Mouse (Mus musculus): ENCODE results near the gene Adamts13. TPM values are rescaled to one million over a fixed set of nuclear protein-coding genes. Genes with fewer than 3 reads are reported as not detected.
A peak's percentile ranks its signal among the peaks of the same experiment; 100 is the strongest.

Gene Adamts13
- total and polyA plus RNA-seq, 2 experiments from 2014 or later = 0.93 TPM; not detected in 1

GRCm38 (mm10) chr2:26967262-26967661 lies 6.0 kb upstream of the Adamts13 start:
- H3K9ac ChIP-seq = no peak overlapping the region
- TF ChIP-seq CTCF (IDR thresholded peaks at IDR 0.05; ENCODE audit: low read depth) = 0 out of 2 replicates have a peak, but pooled peaks have one; percentile 10
- no peak overlapping the region for H3K4me3 ChIP-seq (ENCODE audit: low read depth, low read length)
- no peaks in the 10 kb centered on the region for H3K27me3 ChIP-seq (ENCODE audit: insufficient read depth, low read length)
- no peak overlapping the region for H3K4me2 ChIP-seq (ENCODE audit: low read depth)
- no peaks in the 10 kb centered on the region for H3K9me3 ChIP-seq (ENCODE audit: low read length)
- 80% methylated on average over 2 of the region's 2 CpGs for WGBS
- DNase-seq (no peak), ATAC-seq (no peak)
- no peaks in the 10 kb centered on the region for H3K36me3 ChIP-seq (ENCODE audit: insufficient read depth)
- no peak overlapping the region for H3K27ac ChIP-seq (ENCODE audit: low read depth, low read length)
- peaks cover 6% of the 10 kb centered on the region; the same call in 1 of the 2 replicates for H3K4me1 ChIP-seq (ENCODE audit: insufficient read depth)

- H3K4me2 ChIP-seq (ENCODE audit: low read depth) = no peak overlapping the region
- H3K4me1 ChIP-seq (ENCODE audit: insufficient read depth) = no peaks in the 10 kb centered on the region
- H3K4me3 ChIP-seq (ENCODE audit: low read depth, low read length) = no peak overlapping the region
- H3K27ac ChIP-seq (ENCODE audit: low read depth, low read length) = no peak overlapping the region
- DNase-seq (no peak), ATAC-seq (no peak)
- TF ChIP-seq CTCF (IDR thresholded peaks at IDR 0.05; ENCODE audit: low read depth) = no peak
- 70% methylated on average over 4 of the region's 4 CpGs for WGBS
- no peaks in the 10 kb centered on the region for H3K9me3 ChIP-seq (ENCODE audit: low read length)
- H3K9ac ChIP-seq = no peak overlapping the region
- H3K36me3 ChIP-seq (ENCODE audit: insufficient read depth) = no peaks in the 10 kb centered on the region
- no peaks in the 10 kb centered on the region for H3K27me3 ChIP-seq (ENCODE audit: insufficient read depth, low read length)
Measured at GRCm38 (mm10) chr2:26973960-26974359, 744 bp downstream of the Adamts13 start.

GRCm38 (mm10) chr2:26980361-26980760 lies 7.1 kb downstream of the Adamts13 start:
- Histone ChIP-seq H3K4me2 (ENCODE audit: low read depth) (no peak overlapping the region), H3K27me3 (ENCODE audit: insufficient read depth, low read length) (no peaks in the 10 kb centered on the region), H3K4me1 (ENCODE audit: insufficient read depth) (no peaks in the 10 kb centered on the region), H3K9me3 (ENCODE audit: low read length) (no peaks in the 10 kb centered on the region), H3K36me3 (ENCODE audit: insufficient read depth) (no peaks in the 10 kb centered on the region), H3K9ac (no peak overlapping the region), H3K27ac (ENCODE audit: low read depth, low read length) (no peak overlapping the region), H3K4me3 (ENCODE audit: low read depth, low read length) (no peak overlapping the region)
- ATAC-seq (no peak), DNase-seq (no peak)
- TF ChIP-seq CTCF (IDR thresholded peaks at IDR 0.05; ENCODE audit: low read depth) = no peak
- 96% methylated on average over 1 of the region's 1 CpGs for WGBS

- H3K36me3 ChIP-seq (ENCODE audit: insufficient read depth) = no peaks in the 10 kb centered on the region
- ATAC-seq (no peak), DNase-seq (no peak)
- no peak overlapping the region for H3K4me3 ChIP-seq (ENCODE audit: low read depth, low read length)
- no peaks in the 10 kb centered on the region for H3K4me1 ChIP-seq (ENCODE audit: insufficient read depth)
- TF ChIP-seq CTCF (IDR thresholded peaks at IDR 0.05; ENCODE audit: low read depth) = no peak
- H3K9me3 ChIP-seq (ENCODE audit: low read length) = no peaks in the 10 kb centered on the region
- H3K4me2 ChIP-seq (ENCODE audit: low read depth) = no peak overlapping the region
- H3K9ac ChIP-seq = no peak overlapping the region
- 79% methylated on average over 2 of the region's 2 CpGs for WGBS
- no peaks in the 10 kb centered on the region for H3K27me3 ChIP-seq (ENCODE audit: insufficient read depth, low read length)
- H3K27ac ChIP-seq (ENCODE audit: low read depth, low read length) = no peak overlapping the region
Measured at GRCm38 (mm10) chr2:26984179-26984578, 11.0 kb downstream of the Adamts13 start.

- Histone ChIP-seq H3K4me3 (ENCODE audit: low read depth, low read length) (no peak overlapping the region), H3K9me3 (ENCODE audit: low read length) (no peaks in the 10 kb centered on the region), H3K27me3 (ENCODE audit: insufficient read depth, low read length) (no peaks in the 10 kb centered on the region), H3K36me3 (ENCODE audit: insufficient read depth) (no peaks in the 10 kb centered on the region), H3K4me1 (ENCODE audit: insufficient read depth) (no peaks in the 10 kb centered on the region), H3K4me2 (ENCODE audit: low read depth) (no peak overlapping the region), H3K27ac (ENCODE audit: low read depth, low read length) (no peak overlapping the region), H3K9ac (no peak overlapping the region)
- DNase-seq (no peak), ATAC-seq (no peak)
- WGBS = 86% methylated on average over 5 of the region's 5 CpGs
- no peak for TF ChIP-seq CTCF (IDR thresholded peaks at IDR 0.05; ENCODE audit: low read depth)
Measured at GRCm38 (mm10) chr2:26984640-26985039, 11.4 kb downstream of the Adamts13 start.

GRCm38 (mm10) chr2:26993936-26994335 lies 20.7 kb downstream of the Adamts13 start:
- Histone ChIP-seq H3K4me1 (ENCODE audit: insufficient read depth) (no peaks in the 10 kb centered on the region), H3K4me2 (ENCODE audit: low read depth) (no peak overlapping the region), H3K4me3 (ENCODE audit: low read depth, low read length) (no peak overlapping the region), H3K36me3 (ENCODE audit: insufficient read depth) (no peaks in the 10 kb centered on the region), H3K27ac (ENCODE audit: low read depth, low read length) (no peak overlapping the region), H3K9ac (no peak overlapping the region), H3K9me3 (ENCODE audit: low read length) (no peaks in the 10 kb centered on the region), H3K27me3 (ENCODE audit: insufficient read depth, low read length) (no peaks in the 10 kb centered on the region)
- WGBS = 75% methylated on average over 3 of the region's 3 CpGs
- no peak for ATAC-seq
- TF ChIP-seq CTCF (IDR thresholded peaks at IDR 0.05; ENCODE audit: low read depth) = no peak
- DNase-seq = no peak

- no peak for TF ChIP-seq CTCF (IDR thresholded peaks at IDR 0.05; ENCODE audit: low read depth)
- no peaks in the 10 kb centered on the region for H3K9me3 ChIP-seq (ENCODE audit: low read length)
Measured at GRCm38 (mm10) chr2:26997498-26997897, 24.3 kb downstream of the Adamts13 start.

GRCm38 (mm10) chr2:26997993-26998392 lies 24.8 kb downstream of the Adamts13 start:
- Histone ChIP-seq H3K9ac (no peak overlapping the region), H3K9me3 (ENCODE audit: low read length) (no peaks in the 10 kb centered on the region), H3K27me3 (ENCODE audit: insufficient read depth, low read length) (no peaks in the 10 kb centered on the region), H3K36me3 (ENCODE audit: insufficient read depth) (no peaks in the 10 kb centered on the region), H3K4me1 (ENCODE audit: insufficient read depth) (no peaks in the 10 kb centered on the region), H3K4me3 (ENCODE audit: low read depth, low read length) (no peak overlapping the region), H3K4me2 (ENCODE audit: low read depth) (no peak overlapping the region), H3K27ac (ENCODE audit: low read depth, low read length) (no peak overlapping the region)
- no peak for TF ChIP-seq CTCF (IDR thresholded peaks at IDR 0.05; ENCODE audit: low read depth)
- ATAC-seq = no peak
- 98% methylated on average over 6 of the region's 7 CpGs for WGBS
- no peak for DNase-seq

More at GRCm38 (mm10) chr2:26997498-26997897, 24.3 kb downstream of the Adamts13 start:
- Histone ChIP-seq H3K4me3 (ENCODE audit: low read depth, low read length) (no peak overlapping the region), H3K36me3 (ENCODE audit: insufficient read depth) (no peaks in the 10 kb centered on the region), H3K4me2 (ENCODE audit: low read depth) (no peak overlapping the region), H3K27me3 (ENCODE audit: insufficient read depth, low read length) (no peaks in the 10 kb centered on the region), H3K27ac (ENCODE audit: low read depth, low read length) (no peak overlapping the region), H3K9ac (no peak overlapping the region), H3K4me1 (ENCODE audit: insufficient read depth) (no peaks in the 10 kb centered on the region)
- no peak for ATAC-seq
- DNase-seq = no peak
- 68% methylated on average over 1 of the region's 1 CpGs for WGBS

All from forebrain, postnatal 0 days (tissue).